Mouse (Mus musculus) megakaryocyte, adult 5-6 weeks (primary cell): ENCODE data around the gene Dct. TPM values are rescaled to one million over a fixed set of nuclear protein-coding genes. Genes with fewer than 3 reads are reported as not detected.

Experiments used
- ATAC-seq: 2 replicates; pipeline ENCODE4 v1.8.0; 2016; ENCODE audit warnings: mild to moderate bottlenecking, inconsistent platforms; ENCODE audit not compliant: poor library complexity, severe bottlenecking
- total RNA-seq, 2 experiments: library from RNA; stranded (forward) in 1 of 2; stranded (reverse) in 1 of 2; fragments of 153-499, 151-499 nt in 1 of 2; fragments of 221-1000, 200-1000 nt in 1 of 2; gene quantifications; 2 replicates each; pipeline versions ENCODE4 v1.2.3 to v1.2.4; 2015 to 2017

The Dct gene
- 0.04 TPM in 1 of 2 replicates, not detected in the other for total RNA-seq (2015)
- 0.07 and 0.08 TPM in 2 replicates for total RNA-seq (2017)

DNA sequence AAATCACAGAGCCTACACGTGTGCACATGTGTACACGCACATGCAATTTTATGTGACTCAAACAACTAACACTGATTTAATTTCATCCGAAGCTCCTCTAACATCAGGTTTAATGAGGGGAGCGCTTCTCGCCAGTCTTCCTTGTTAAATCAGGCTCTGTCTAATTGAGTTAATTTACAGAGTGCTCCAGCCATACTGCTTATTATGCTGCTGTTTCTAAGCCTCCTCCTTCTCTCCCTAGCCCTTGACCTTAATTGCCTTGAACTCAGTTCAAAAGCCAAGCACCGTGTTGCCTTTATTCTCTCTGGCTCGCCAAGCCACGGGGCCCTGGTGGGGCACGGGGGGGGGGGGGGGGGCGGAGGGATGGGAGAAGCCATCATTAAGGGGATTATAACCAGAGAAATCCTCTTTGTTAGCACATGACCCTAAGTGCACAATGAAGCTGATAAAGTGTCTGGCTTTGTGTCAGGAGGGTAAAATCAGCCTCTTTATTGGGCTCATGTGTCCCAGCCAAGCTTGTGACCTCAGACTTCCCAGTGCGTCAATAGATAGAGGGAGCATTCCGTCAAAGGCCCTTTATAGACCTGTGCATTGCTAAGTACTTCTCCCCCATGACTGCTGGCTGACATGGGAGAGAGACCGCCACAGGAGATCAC is at the start of gene Dct:
Gene Dct (minus strand): TSS at position 270 of the 656 bp plus-strand sequence.
- ATAC-seq = no peak

DNA sequence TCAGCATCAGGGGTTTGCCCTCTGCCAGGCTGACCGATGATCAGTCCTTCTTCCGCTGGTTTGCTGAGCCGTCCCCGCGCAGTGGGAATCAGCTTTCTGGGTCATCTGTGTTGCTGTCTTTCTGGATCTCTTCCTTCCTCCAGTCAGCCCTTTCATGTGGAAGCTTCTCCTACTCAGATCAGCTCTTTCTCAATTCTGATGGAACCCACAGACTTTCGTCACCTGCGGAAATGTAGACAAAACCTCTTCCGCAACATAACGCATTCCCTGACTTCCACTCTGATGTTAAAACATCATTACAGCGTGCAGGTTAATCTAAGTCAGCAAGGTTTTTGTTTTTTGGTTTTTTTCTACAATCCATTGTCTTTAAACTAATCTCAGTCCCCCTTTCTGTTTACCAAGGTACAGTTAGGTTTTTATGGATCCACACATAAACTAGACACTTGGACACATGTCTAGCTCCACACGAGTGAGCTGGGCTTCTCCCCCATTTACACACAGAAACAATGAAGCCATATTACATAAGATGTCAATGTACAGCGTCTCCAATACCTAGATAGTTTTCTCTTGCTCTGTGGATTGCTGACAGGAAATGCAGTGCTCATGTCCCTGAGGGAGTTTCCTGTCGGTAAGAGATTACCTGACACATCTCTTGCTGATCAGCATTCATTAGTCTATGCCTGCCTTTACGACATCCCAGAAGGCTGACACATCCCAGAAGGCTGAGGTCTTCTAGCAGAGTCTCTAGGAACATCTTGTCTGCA is 49.4 kb upstream of the Dct start:
- ATAC-seq = peak; percentile 70

DNA sequence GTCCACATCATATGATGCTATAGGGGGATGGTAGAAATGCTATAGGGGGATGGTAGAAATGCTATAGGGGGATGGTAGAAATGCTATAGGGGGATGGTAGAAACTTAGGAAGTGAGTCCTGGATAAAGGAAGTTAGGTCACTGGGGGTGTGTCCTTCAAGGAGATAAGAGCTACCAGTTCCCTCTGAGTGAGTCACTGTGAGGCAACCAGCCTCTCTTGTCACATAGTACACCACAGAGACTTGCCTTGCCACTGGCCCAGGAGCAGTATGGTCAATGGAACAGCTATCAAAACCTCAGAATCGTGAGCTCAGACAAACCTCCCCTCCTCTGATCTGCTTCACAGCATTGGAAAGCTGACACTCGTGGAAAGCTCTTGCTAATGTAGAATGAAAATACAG is 46.2 kb upstream of the Dct start:
- ATAC-seq = peak; percentile 90

- peak; percentile 43 for ATAC-seq
Measured at GRCm38 (mm10) chr14:118089806-118090392, 37.9 kb upstream of the Dct start.

GRCm38 (mm10) chr14:118089215-118089805 is 37.3 kb upstream of the Dct start:
- ATAC-seq = peak; percentile 77

GRCm38 (mm10) chr14:118088437-118089207 is 36.6 kb upstream of the Dct start:
- ATAC-seq = peak; percentile 64

DNA sequence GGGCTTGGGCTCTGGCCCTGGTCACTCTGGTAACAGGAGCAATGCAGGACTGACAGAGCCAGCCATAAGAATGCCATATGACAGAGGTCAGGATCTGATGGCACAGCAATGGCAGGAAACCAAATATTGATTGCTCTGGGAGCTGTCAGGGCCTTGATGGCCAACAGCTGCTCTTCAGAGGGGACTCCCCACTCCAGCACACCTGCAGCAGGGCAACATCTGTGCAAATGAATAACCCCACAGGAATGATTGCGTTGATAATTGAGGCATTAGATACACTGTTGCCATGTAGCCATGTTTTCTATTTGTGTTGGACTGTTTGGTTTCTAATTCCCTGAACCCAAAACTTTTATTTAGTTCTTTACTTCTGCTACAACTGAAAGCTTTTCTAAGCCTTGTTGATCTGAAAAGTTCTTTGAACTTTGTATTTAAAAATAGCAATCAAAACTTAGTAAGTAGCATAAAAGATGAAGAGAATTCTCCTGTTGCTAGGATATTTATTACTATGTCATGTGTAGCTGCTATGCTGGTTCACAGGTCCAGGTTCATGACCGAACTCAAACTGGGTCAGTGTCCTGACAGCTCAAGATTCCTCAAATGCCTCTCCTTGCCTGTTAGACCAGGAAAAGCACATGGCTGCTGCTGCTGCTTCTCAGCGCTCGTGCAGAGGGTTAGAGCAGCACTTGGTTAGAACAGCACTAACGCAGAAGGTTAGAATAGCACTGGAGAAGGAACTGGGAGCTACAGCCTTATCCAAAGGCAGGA is 34.4 kb upstream of the Dct start:
- no peak for ATAC-seq

DNA sequence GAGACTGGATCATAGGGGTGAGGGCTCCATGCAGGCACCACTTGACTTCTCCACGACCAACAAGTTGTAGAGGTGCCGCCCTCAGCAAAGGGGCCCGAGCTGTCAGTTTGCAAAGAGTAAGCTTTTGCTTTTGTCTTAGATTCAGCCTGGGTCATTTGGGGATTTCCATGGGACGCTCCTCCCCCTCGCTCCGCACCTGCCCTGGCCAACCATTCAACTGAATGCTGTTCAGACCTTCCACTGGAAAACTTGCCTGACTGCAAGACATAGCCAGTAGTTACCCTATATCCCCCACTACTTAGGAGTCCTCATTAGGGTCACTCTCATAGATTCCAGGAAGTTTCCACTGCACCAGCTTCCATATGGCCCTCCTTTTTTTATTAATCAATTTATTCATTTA is 31.8 kb upstream of the Dct start:
- no peak for ATAC-seq

- ATAC-seq = no peak
Measured at GRCm38 (mm10) chr14:118080606-118081005, 28.6 kb upstream of the Dct start.

GRCm38 (mm10) chr14:118070100-118070499 is 18.1 kb upstream of the Dct start:
- peak; percentile 85 for ATAC-seq

GRCm38 (mm10) chr14:118069439-118070079 is 17.5 kb upstream of the Dct start:
- ATAC-seq = peak; percentile 63

DNA sequence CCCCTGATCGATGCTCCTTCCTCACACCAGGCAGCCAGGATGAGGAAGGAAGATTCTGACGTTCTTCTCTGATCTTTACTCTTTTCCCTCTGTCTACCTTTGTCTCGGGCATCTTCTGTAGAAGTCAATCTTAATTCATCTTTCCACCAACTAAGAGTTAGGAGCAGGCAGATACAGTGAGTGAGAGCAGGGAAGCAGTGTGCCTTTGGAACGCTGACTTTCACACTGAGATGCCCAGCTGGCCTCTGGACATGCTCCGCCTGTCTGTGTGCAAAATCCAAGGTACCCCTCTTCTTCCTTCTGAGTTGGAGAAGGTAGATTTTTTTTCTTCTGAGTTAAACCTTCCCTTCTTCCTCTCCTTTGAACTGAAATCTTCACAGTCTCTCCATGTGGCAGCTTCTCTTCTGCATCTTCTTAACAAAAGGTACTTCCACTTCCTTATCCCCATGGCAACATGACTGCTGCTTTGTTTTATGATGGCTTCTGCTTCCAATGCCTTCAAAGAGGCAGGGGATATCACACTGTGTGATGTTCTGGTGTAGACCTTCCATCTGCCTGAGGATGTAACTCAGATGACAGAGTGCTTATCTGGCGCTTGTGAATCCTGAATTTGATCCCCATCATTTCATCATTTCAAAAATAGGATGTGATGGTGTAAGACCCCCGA is 9.9 kb upstream of the Dct start:
- no peak for ATAC-seq

DNA sequence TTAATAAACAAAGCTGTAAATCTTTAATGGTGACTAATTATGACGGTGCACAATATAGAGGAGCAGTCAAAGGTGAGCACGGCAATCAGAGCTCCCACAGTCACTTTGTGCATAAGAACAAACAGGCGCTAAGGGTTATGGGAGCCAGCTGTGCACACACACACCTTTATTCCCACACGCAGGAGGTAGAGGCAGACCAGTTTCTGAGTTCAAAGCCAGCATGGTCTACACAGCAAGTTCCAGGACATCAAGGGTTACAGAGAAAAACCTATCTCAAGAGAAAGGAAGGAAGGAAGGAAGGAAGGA is 6.5 kb upstream of the Dct start:
- no peak for ATAC-seq

- ATAC-seq = no peak
Measured at GRCm38 (mm10) chr14:118057696-118058580, 5.9 kb upstream of the Dct start.

DNA sequence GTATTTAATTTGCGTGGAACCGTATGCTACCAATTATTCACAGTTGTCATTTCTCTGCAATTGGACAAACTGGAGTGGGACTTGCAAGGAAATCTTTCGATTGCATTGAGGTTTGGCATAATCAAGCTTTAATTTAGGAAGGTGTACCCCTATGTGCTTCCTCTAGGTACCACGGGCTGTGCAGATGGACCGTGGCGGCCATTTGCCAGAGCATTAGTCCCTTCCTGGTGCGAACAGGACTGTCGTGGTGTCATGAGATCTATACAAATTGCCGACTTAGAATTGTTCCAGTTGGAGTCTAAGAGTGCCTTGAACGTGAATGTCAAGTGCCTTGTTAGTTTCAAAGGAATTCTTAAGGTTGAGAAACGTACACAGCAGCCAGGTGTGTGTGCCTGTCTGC is 726 bp upstream of the Dct start:
- ATAC-seq = no peak

- no peak for ATAC-seq
Measured at GRCm38 (mm10) chr14:118051396-118051795, 648 bp downstream of the Dct start.

DNA sequence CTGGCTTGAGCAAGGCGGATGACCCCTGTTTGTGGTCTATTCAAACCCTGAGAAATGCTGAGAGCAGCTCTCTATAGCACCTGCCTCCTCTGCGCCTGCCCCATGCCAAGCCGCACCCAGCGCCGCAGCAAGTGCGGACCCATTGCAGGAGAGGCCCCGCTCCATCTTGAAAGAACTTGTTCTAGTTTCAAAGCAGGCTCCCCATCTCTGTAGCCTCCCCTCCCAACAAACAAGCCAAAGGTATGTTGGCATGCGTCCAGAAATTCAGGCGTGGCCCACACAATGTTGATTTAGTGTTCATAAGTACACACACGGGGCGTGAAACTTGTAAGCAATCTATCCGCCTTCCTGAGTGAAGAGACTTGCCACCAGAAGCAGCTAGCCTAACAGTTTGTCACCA is 1.1 kb downstream of the Dct start:
- no peak for ATAC-seq

- no peak for ATAC-seq
Measured at GRCm38 (mm10) chr14:118050431-118050830, 1.6 kb downstream of the Dct start.
